Mouse (Mus musculus) regulatory T cell (primary cell): ENCODE results near the gene Acap1.
"Not testable (repeated sequence)": the region's sequence is repeated elsewhere in the genome, so short reads cannot be mapped to it uniquely, and the experiment has no call there.

Experiments
- in situ Hi-C: fragments of 300-600 bp; cut with MboI, MseI; formaldehyde crosslinking; loops from one replicate; pipeline ENCODE4 v1.15.1; 2025; ENCODE audit warnings: high pct_unique_total_duplicates

The Acap1 gene

DNA sequence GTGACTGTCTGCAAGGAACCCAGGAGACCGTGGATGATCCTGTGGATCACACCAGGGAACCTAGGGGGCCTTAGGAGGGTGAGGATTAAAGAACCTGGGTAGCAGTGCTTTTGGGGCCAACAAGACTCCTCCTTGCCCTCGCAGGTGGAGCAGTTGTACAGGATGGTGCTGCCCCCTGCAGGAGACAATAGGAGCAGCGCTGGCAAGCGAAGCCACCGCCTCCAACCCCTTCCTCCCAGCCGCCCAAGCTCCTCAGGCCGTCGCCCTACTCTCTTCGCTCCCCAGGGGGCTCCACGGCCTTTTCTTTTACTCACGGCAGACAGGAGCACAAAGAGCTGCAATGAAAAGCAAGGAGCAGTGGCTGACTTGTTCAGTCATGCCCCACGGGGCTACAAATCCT lies 18.5 kb downstream of the Acap1 start:
- in situ Hi-C loops, result no loop called here

GRCm38 (mm10) chr11:69876186-69876585 lies 19.2 kb downstream of the Acap1 start:
- in situ Hi-C loops, result no loop called here

DNA sequence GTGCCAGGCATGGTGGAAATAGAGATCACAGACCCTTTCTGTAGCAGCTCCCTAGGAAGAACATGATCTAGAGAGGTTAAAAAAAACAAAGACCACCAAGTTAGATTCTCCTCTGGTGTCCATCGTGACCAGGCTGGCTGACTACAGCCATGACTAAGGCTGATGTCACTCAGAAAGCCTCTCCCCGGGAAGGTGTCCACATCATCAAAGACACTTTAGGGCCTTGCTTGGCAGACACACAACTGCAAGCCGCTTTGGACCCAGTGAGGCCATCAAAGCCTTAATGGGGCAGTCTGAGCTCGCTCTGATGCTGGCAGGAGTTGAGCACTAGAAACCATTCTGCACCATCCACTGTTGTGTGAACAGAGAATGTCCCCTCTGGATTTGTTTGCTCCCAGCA lies 22.9 kb downstream of the Acap1 start:
- in situ Hi-C loops, result no loop called here

GRCm38 (mm10) chr11:69871822-69872221 lies 23.5 kb downstream of the Acap1 start:
- in situ Hi-C loops, result no loop called here

DNA sequence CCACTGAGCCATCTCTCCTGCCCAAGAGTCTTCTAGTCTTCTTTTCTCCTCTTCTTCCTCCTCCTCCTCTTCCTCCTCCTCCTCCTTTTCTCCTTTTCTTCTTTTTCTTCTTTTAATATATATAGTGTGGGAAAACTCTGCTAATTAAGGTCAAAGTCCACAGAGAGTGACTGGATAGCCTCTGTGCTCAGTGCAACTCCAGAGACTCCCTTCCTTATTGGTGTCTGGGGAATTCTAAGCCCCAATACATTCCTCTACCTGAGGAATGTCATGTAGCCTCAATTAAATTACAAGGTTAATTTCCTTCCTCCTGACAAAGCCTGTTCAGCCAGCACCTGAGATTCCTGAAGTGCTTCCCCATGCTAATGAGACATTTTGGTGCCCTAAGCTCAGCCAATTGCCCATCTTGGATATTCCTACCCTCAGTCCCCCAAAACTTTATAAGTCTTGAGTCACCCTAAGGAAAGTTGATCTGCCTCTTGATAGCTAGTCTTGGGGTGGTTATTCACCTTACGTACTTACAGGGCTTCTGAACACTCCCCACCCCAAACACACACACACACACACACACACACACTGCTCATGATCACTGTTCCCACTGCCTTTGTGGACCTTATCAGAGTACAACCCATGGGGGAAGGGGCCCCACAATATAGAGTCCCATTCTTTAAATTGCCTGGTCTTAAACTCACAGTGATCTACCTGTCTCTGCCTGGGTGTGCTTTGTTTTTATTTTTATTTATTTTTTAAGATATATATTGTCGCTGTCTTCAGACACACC lies 24.9 kb downstream of the Acap1 start:
- in situ Hi-C loops, result no loop called here

- in situ Hi-C loops, result no loop called here
These were observed 28.0 kb downstream of the Acap1 start for GRCm38 (mm10) chr11:69867335-69867734.

DNA sequence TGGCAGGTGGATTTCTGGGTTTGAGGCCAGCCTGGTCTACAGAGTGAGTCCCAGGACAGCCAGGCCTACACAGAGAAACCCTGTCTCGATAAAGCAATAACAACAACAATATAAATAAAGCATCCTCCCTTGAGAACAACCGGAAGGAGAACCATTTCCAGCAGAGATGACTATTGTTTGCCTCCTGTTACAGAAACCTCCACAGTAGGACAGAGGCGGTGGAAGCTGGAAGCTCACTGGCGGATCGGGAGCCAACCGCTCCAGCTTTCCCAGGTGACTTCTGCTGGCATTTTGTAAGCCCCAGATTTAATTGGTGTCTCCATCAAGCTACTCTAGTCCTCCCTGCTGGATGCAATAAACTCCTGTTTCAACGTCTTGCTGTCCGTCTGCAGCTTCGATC lies 29.8 kb downstream of the Acap1 start:
- in situ Hi-C loops, result no loop called here

GRCm38 (mm10) chr11:69864138-69864860 lies 31.0 kb downstream of the Acap1 start:
- in situ Hi-C loops, result no loop called here

DNA sequence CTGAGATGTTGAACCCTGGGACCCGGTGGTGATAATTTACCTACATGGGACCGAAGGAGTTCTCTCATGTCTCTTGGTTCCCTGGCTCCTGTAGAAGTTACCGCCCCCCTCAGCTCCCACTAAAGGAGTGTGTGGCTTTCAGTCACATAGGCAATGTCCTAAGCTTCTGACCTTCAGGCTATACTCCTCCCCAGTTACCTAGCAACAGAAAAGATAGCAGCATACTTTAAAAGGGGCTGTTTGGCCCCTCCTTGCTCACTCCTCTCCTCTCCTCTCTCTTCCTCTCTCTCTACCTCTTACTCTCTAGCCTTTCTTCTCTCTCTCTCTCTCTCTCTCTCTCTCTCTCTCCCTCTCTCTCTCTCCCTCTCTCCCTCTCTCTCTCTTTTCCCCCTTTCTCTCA lies 31.6 kb downstream of the Acap1 start:
- in situ Hi-C loops, result not testable (repeated sequence)

- in situ Hi-C loops, result no loop called here
These were observed 37.0 kb downstream of the Acap1 start, which contains the start of gene Tnk1 for GRCm38 (mm10) chr11:69858113-69858998. Gene Tnk1, minus strand, starts transcription at chr11:69858730.

DNA sequence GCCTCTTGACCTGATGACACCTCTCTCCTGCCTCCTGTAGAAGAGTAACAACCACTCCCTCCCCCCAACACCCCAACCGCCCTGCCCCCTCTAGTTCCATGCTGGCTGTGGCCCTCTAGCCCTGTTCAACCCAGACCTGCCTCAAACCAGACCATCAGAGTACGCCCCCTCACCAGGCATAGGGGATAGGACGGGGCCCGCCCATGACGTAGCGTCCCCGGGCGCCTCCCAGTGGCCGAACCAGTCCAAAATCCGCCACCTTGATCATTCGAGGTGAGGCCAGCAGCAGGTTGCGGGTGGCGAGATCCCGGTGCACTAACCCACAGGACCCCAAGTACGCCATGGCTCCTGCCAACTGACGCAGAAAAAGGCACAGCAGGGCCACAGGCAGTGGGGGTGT lies 40.0 kb downstream of the Acap1 start:
- in situ Hi-C loops, result no loop called here

DNA sequence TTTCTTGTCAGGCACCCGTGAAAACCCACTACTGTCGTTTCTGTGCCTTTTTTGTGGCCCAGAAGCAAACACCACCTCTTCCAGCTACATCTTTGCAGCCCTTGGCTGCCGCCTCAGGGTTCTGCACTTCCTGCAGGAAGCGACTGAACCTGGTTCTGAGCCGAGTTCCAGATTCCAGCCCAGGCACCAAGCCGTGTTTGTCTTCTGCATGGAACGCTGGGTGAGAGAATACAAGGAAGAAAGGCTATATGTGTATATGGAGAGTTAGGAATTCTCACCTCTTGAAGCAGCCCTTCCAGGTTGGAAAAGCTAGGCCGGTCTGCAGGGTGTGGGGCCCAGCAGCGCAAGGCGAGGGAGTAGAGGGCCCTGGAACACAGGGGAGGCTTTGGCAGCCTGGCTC lies 40.7 kb downstream of the Acap1 start:
- in situ Hi-C loops, result no loop called here

- in situ Hi-C loops, result no loop called here
These were observed 41.3 kb downstream of the Acap1 start for GRCm38 (mm10) chr11:69853994-69854393.

DNA sequence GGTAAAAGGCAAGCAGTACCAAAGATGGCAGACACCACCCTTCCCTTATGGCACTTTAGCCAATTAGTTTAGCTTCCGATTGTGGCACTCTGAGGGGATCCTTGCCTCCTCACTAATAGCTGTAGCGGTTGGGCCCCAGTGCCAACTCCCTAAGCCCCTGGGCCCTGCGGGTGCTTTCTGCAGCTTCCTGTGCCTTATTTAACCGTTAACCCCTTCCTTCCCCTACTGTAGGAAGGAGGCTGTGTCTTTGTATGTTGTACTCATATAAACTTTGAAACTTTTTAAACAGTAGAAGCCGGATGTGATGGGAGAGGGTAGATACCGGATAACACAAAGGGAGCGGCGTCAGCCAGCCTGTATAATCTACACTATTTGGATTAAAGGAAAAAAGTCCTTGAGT lies 44.6 kb downstream of the Acap1 start:
- in situ Hi-C loops, result no loop called here

- in situ Hi-C loops, result no loop called here
These were observed 45.5 kb downstream of the Acap1 start for GRCm38 (mm10) chr11:69849884-69850283.

DNA sequence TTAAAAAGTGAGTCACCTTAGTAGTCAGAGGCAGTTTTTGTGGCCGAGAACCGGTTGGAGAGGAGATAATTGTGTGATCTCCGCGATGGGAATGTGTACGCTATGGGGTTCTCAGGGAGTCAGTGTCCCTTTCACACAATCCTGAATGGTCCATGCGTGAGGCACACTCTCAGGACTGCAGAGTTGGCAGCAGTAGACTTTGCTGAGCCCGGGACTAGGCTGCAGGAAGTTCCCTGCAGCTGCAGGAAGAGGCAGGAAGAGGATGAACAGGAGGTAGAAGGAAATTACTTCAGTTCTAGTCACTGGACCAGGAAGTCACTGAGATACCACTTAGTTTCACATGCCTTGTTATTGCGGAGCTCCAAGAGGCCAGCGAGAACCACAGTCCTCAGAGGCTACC lies 46.2 kb downstream of the Acap1 start:
- in situ Hi-C loops, result no loop called here

DNA sequence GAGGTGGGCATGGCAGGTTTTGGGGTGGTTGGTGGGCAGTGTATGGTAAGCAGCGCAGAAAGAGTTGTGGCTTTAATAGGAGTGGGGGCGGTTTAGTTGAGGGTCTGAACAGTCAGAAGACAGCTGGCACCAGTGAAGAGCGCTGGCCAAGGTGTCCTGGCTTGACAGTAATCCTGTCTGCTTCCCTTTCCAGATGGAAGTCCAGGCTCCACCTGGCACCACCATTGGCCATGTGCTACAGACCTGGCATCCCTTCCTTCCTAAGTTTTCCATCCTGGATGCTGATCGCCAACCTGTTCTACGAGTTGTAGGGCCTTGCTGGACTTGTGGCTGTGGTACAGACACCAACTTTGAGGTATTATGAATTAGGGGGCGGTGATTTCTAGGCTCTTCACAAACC lies 47.3 kb downstream of the Acap1 start:
- in situ Hi-C loops, result no loop called here

GRCm38 (mm10) chr11:69846738-69847688 lies 48.3 kb downstream of the Acap1 start:
- in situ Hi-C loops, result no loop called here

GRCm38 (mm10) chr11:69846198-69846680 lies 49.1 kb downstream of the Acap1 start, which contains the start of gene Plscr3:
Gene Plscr3, plus strand, starts transcription at chr11:69846376.
- in situ Hi-C loops, result no loop called here

DNA sequence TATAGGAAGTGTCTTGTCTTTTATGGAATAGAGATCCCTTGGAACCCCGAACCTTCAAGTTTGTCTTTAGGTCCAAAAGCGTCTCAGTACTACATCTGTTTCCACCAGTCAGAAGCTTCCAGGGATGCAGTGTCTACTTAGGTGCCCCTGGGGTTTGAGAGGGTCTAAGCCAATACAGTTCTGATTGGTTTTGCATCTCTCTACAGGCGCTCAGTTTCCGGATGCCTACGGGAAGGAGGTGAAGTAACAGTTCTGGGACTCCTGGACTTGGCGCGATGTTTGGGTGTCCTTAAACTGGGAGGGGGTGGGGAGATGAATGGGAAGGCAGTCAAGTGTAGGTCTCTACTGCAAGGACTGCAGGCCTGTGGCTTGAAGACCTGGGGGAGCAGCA lies 56.6 kb downstream of the Acap1 start:
- in situ Hi-C loops, result no loop called here
